Mouse (Mus musculus) gastrocnemius, adult 8-10 months (tissue): ENCODE data around the gene Cfap61. TPM values are rescaled to one million over a fixed set of nuclear protein-coding genes. Genes with fewer than 3 reads are reported as not detected.

ENCODE experiments used
- DNase-seq, 2 experiments: peaks; one replicate each; pipeline ENCODE4 v3.0.0; 2022; ENCODE audit warnings: low spot score in 2 of 2
- total RNA-seq, 4 experiments: library from RNA; stranded (reverse); gene quantifications; 2 replicates each; pipeline ENCODE4 v1.2.4; 2022

Gene Cfap61
- total RNA-seq, 4 experiments from 2014 or later: not detected

- DNase-seq: no peak
Observed at GRCm38 (mm10) chr2:146140711-146141110, 206.1 kb downstream of the Cfap61 start.

GRCm38 (mm10) chr2:146147306-146147705, 212.7 kb downstream of the Cfap61 start:
- DNase-seq: no peak

- DNase-seq: no peak
Observed at GRCm38 (mm10) chr2:146147801-146148200, 213.2 kb downstream of the Cfap61 start.

- DNase-seq: no peak
Observed at GRCm38 (mm10) chr2:146149206-146149974, 214.8 kb downstream of the Cfap61 start.

GRCm38 (mm10) chr2:146168017-146168803, 233.6 kb downstream of the Cfap61 start:
- DNase-seq: no peak

GRCm38 (mm10) chr2:146169492-146169891, 234.9 kb downstream of the Cfap61 start:
- DNase-seq: no peak

- no peak for DNase-seq
Observed at GRCm38 (mm10) chr2:146172106-146172505, 237.5 kb downstream of the Cfap61 start.

- no peak for DNase-seq
Observed at GRCm38 (mm10) chr2:146174173-146174572, 239.6 kb downstream of the Cfap61 start.

GRCm38 (mm10) chr2:146178718-146179117, 244.1 kb downstream of the Cfap61 start:
- DNase-seq: no peak

- no peak for DNase-seq
Observed at GRCm38 (mm10) chr2:146183830-146184793, 249.5 kb downstream of the Cfap61 start.

GRCm38 (mm10) chr2:146196126-146196525, 261.5 kb downstream of the Cfap61 start:
- no peak for DNase-seq

GRCm38 (mm10) chr2:146197947-146198346, 263.4 kb downstream of the Cfap61 start:
- DNase-seq: no peak

- DNase-seq: no peak
Observed at GRCm38 (mm10) chr2:146210968-146211367, 276.4 kb downstream of the Cfap61 start.

GRCm38 (mm10) chr2:146214715-146215114, 280.1 kb downstream of the Cfap61 start:
- DNase-seq: no peak

GRCm38 (mm10) chr2:146216111-146217064, 281.8 kb downstream of the Cfap61 start:
- no peak for DNase-seq

GRCm38 (mm10) chr2:146217227-146217980, 282.8 kb downstream of the Cfap61 start:
- no peak for DNase-seq

- DNase-seq: no peak
Observed at GRCm38 (mm10) chr2:146218161-146218691, 283.6 kb downstream of the Cfap61 start.

GRCm38 (mm10) chr2:146218881-146219535, 284.4 kb downstream of the Cfap61 start:
- DNase-seq: no peak

GRCm38 (mm10) chr2:146219791-146220190, 285.2 kb downstream of the Cfap61 start:
- no peak for DNase-seq
